Mouse (Mus musculus) heart, embryonic 12.5 days (tissue): ENCODE results near the gene Zfp182. TPM values are rescaled to one million over a fixed set of nuclear protein-coding genes. Genes with fewer than 3 reads are reported as not detected.

Source experiments
- ATAC-seq: fragments of 200-750 bp; cut with Nextera tagmentation; 2 replicates; pipeline ENCODE4 v1.8.0; 2017; ENCODE audit warnings: moderate TSS enrichment, moderate library complexity; ENCODE audit not compliant: insufficient number of reproducible peaks, low FRiP score
- H3K27ac ChIP-seq: fragments of 300-500 bp; sonication (generic); 2 replicates; pipeline ENCODE4 v1.5.1; 2016; ENCODE audit warnings: mild to moderate bottlenecking, moderate library complexity; ENCODE audit not compliant: poor library complexity, severe bottlenecking
- H3K27me3 ChIP-seq: fragments of 300-500 bp; sonication (generic); replicated peaks from 2 replicates; pipeline ENCODE4 v1.6.1; 2016; ENCODE audit warnings: mild to moderate bottlenecking, moderate library complexity
- H3K36me3 ChIP-seq: fragments of 300-500 bp; sonication (generic); 2 replicates; pipeline ENCODE4 v1.6.1; 2016; ENCODE audit warnings: mild to moderate bottlenecking, moderate library complexity
- H3K4me1 ChIP-seq: fragments of 300-500 bp; sonication (generic); replicated peaks from 2 replicates; pipeline ENCODE4 v1.6.1; 2016; ENCODE audit warnings: mild to moderate bottlenecking
- H3K4me2 ChIP-seq: fragments of 300-500 bp; sonication (generic); 2 replicates; pipeline ENCODE4 v1.6.1; 2016; ENCODE audit warnings: mild to moderate bottlenecking, moderate library complexity
- H3K4me3 ChIP-seq: fragments of 300-500 bp; sonication (generic); 2 replicates; pipeline ENCODE4 v1.5.1; 2016; ENCODE audit warnings: mild to moderate bottlenecking
- H3K9ac ChIP-seq: fragments of 300-500 bp; sonication (generic); 2 replicates; pipeline ENCODE4 v1.6.1; 2016; ENCODE audit warnings: mild to moderate bottlenecking, moderate library complexity
- H3K9me3 ChIP-seq: fragments of 300-500 bp; sonication (generic); replicated peaks from 2 replicates; pipeline ENCODE4 v1.6.1; 2016; ENCODE audit warnings: mild to moderate bottlenecking, moderate library complexity
- WGBS: fragments of 180-500 bp; shearing (Covaris S2); methylation state at CpG from one replicate; pipeline ENCODE4 v1.1.7; 2016; 5-methylcytosine and 5-hydroxymethylcytosine counted together
- polyA plus RNA-seq: library from polyadenylated mRNA; unstranded; fragments of >200 nt; fragmentation: Nextera tagmentation; extraction: Ambion mirVana; gene quantifications from 2 replicates; pipeline ENCODE4 v1.2.1, GENCODE M21; 2016

Zfp182 gene
- polyA plus RNA-seq: 4.1 and 4.4 TPM in 2 replicates

GRCm38 (mm10) chrX:21061866-21062543 is at the start of gene Zfp182:
TSS of gene Zfp182 (minus strand) at chrX:21062316.
- Histone ChIP-seq H3K27me3 (no peaks in the 10 kb centered on the region), H3K27ac (no peak within 1 kb of the TSS), H3K4me3 (peak within 1 kb of the TSS; percentile 62), H3K9me3 (peaks cover 4% of the 10 kb centered on the region; the same call in 1 of the 2 replicates), H3K4me2 (peak within 1 kb of the TSS; percentile 66), H3K9ac (peak within 1 kb of the TSS; percentile 61; the same call in 1 of the 2 replicates), H3K4me1 (no peaks in the 10 kb centered on the region), H3K36me3 (no peaks in the 10 kb centered on the region)
- WGBS: 16% methylated on average over 25 of the region's 25 CpGs
- peak; percentile 86 for ATAC-seq

GRCm38 (mm10) chrX:21089867-21090239 is 27.7 kb upstream of the Zfp182 start:
- ATAC-seq: no peak
- no peak overlapping the region for H3K9ac ChIP-seq
- no peaks in the 10 kb centered on the region for H3K27me3 ChIP-seq
- no peaks in the 10 kb centered on the region for H3K4me1 ChIP-seq
- peak overlapping the region; percentile 64 for H3K4me2 ChIP-seq
- no peaks in the 10 kb centered on the region for H3K9me3 ChIP-seq
- H3K36me3 ChIP-seq: no peaks in the 10 kb centered on the region
- 44% methylated on average over 7 of the region's 7 CpGs for WGBS
- H3K27ac ChIP-seq: no peak overlapping the region
- peak overlapping the region; percentile 53 for H3K4me3 ChIP-seq

DNA sequence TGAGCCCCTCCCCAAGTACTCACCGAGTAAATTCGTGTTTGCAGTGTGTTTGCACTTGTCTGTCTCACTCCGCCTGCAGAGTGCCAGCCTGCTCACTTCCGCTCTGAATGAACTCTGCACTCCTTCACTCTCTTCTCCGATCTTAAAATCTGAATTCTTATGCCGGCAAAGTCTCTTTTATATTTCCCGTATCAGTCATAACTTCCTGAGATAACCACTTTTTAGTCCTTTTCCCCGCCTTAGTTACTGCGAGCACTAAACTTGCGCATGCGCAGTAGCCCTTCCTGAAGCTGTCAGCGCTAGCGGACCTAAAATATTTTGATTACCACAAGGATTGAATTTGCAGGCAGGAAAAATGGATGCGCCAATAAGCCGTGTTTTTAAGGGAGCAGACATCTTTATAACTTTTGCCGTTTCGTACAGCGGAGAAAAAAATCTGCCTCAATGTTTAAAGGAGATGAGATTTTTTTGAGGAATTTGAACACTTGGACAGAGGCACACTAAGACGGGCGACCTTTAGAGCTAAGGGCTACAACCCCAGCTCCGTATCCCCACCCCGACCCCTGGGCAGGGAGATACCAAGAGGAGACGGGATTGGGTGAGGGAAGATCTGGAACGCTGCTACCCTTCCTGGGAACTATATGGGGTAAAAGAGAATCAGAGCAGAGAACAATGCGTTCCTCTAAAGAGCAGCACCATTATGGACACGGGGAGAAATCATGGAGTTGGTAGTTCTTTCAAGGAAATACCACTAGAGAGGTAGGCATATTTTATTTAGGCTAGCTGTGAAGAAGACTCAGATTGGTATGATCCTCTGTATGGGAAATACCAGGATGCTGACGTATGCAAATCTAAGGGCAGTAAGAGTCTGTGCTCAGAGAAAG is 27.1 kb upstream of the Zfp182 start, which contains the start of gene Zfp300:
Zfp300 (minus strand) TSS at position 545 of the 884 bp plus-strand sequence.
- peak within 1 kb of the TSS; percentile 64 for H3K4me2 ChIP-seq
- ATAC-seq: 0 out of 2 replicates have a peak, but pooled peaks have one; percentile 61
- 18% methylated on average over 27 of the region's 27 CpGs for WGBS
- H3K36me3 ChIP-seq: no peaks in the 10 kb centered on the region
- peak within 1 kb of the TSS; percentile 64; the same call in 1 of the 2 replicates for H3K27ac ChIP-seq
- peak within 1 kb of the TSS; percentile 53 for H3K4me3 ChIP-seq
- no peaks in the 10 kb centered on the region for H3K4me1 ChIP-seq
- no peaks in the 10 kb centered on the region for H3K27me3 ChIP-seq
- peak within 1 kb of the TSS; percentile 54; the same call in 1 of the 2 replicates for H3K9ac ChIP-seq
- H3K9me3 ChIP-seq: no peaks in the 10 kb centered on the region

GRCm38 (mm10) chrX:21088645-21088982 is 26.5 kb upstream of the Zfp182 start:
- 26% methylated on average over 6 of the region's 6 CpGs for whole genome bisulfite sequencing
- peak overlapping the region; percentile 64 for H3K4me2 ChIP-seq
- H3K9ac ChIP-seq: peak overlapping the region; percentile 51; the same call in 1 of the 2 replicates
- H3K4me1 ChIP-seq: no peaks in the 10 kb centered on the region
- H3K4me3 ChIP-seq: peak overlapping the region; percentile 53
- H3K9me3 ChIP-seq: no peaks in the 10 kb centered on the region
- H3K36me3 ChIP-seq: no peaks in the 10 kb centered on the region
- ATAC-seq: peak; percentile 48; the same call in 1 of the 2 replicates
- no peaks in the 10 kb centered on the region for H3K27me3 ChIP-seq
- no peak overlapping the region for H3K27ac ChIP-seq

DNA sequence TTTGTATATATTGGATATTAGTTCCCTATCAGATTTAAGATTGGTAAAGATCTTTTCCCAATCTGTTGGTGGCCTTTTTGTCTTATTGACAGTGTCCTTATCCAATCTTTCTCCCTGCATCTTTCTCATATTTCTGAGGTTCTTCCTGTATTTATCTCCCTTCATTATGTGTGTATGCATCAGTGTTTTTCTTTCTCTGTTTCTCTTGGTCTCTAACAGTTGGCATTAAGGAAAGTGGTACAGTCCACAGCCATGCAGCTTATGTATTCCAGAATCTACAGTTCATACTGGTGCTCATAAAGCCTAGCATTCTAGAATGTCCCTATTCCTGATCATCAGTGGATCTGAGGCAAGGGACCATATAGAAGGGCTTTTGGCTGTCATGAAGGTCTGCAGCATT is 6.0 kb upstream of the Zfp182 start, which contains the start of gene Spaca5:
Spaca5 (plus strand) TSS at position 301 of the 400 bp plus-strand sequence.
- no peaks in the 10 kb centered on the region for H3K36me3 ChIP-seq
- H3K4me3 ChIP-seq: no peak within 1 kb of the TSS

DNA sequence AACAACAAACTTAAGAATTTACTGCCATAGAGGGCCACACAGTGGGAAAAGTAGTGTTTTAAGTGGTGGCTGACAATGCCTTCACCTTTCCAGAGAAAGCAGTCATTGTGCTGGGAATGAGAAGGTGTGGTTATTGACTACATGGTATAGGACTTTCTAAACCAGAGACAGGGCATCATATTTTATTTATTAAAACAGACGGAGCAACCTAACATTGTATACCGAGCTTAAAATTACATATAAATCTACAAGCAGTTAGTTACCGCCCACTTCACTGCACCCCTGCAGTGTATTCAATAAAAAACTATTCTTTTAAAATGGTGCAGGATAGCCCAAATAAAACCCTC is 401 bp upstream of the Zfp182 start:
- Histone ChIP-seq H3K27me3 (no peaks in the 10 kb centered on the region), H3K9ac (no peak overlapping the region), H3K4me3 (peak overlapping the region; percentile 62; the same call in 1 of the 2 replicates), H3K27ac (no peak overlapping the region), H3K4me1 (no peaks in the 10 kb centered on the region), H3K4me2 (peak overlapping the region; percentile 36), H3K36me3 (no peaks in the 10 kb centered on the region), H3K9me3 (peaks cover 4% of the 10 kb centered on the region; the same call in 1 of the 2 replicates)
- ATAC-seq: no peak
- 71% methylated on average over 3 of the region's 3 CpGs for WGBS

More for the DNA sequence above, 6.0 kb upstream of the Zfp182 start, which contains the start of gene Spaca5:
- H3K27me3 ChIP-seq: no peaks in the 10 kb centered on the region
- H3K27ac ChIP-seq: no peak within 1 kb of the TSS
- peaks cover 4% of the 10 kb centered on the region; the same call in 1 of the 2 replicates for H3K9me3 ChIP-seq
- ATAC-seq: no peak
- H3K4me1 ChIP-seq: no peaks in the 10 kb centered on the region
- H3K9ac ChIP-seq: no peak within 1 kb of the TSS
- no peak within 1 kb of the TSS for H3K4me2 ChIP-seq

DNA sequence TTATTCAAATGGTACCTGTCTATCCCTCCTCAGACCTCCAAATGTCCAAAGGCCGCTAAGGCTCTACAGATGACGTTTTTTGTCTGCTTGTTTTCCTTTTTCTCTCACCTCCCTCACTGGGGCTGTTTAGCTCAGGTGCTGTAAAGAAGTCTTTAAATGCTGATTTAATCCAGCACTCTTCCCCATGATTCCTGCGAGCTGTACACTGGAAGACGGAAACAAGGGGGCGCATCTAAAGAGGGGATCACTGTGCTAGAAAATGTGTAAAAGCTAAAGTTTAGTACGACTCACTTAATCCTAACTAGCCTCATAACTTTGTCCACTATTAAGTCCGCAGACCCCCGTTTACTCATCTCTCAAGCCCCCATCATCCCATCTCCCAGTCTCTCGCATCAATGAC is 656 bp downstream of the Zfp182 start:
- Histone ChIP-seq H3K4me3 (peak overlapping the region; percentile 62), H3K9ac (peak overlapping the region; percentile 61; the same call in 1 of the 2 replicates), H3K36me3 (no peaks in the 10 kb centered on the region), H3K9me3 (no peaks in the 10 kb centered on the region), H3K27me3 (no peaks in the 10 kb centered on the region), H3K4me2 (peak overlapping the region; percentile 66), H3K27ac (no peak overlapping the region), H3K4me1 (no peaks in the 10 kb centered on the region)
- 32% methylated on average over 9 of the region's 9 CpGs for WGBS
- no peak; the same call in 1 of the 2 replicates for ATAC-seq

DNA sequence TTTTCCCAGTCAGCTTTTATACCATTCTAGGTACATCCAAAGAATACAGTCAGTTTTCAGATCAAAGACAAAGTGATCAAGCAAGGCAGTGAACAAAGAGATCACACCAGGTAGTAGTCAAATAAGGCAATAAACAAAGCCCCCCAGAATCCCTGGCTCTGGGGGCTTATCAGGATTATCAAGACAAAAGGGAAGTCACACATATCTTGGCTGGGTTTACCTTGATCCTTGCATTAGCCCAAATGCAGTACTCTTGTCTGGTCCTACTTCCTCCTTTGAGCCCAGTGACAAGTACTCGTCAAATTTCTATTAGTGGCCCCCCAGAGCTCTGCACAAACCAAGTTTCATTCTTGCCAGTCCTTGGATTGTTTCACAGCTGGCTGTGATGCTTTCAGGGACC is 81.2 kb downstream of the Zfp182 start:
- no peak overlapping the region for H3K4me3 ChIP-seq
- 52% methylated on average over 1 of the region's 1 CpGs for WGBS
- H3K9ac ChIP-seq: no peak overlapping the region
- H3K27ac ChIP-seq: no peak overlapping the region
- no peaks in the 10 kb centered on the region for H3K9me3 ChIP-seq
- no peak overlapping the region for H3K4me2 ChIP-seq
- H3K4me1 ChIP-seq: no peaks in the 10 kb centered on the region
- H3K36me3 ChIP-seq: peaks cover 10% of the 10 kb centered on the region; the same call in 1 of the 2 replicates
- ATAC-seq: no peak
- H3K27me3 ChIP-seq: no peaks in the 10 kb centered on the region

Other genes starting within 250 kb of the Zfp182 start
- 31.3 and 32.5 TPM in 2 replicates for gene Timp1, start 192.2 kb downstream of the Zfp182 start, polyA plus RNA-seq
- gene Syn1, start 141.3 kb downstream of the Zfp182 start, polyA plus RNA-seq: 0.31 and 0.33 TPM in 2 replicates
- 2.2 and 2.7 TPM in 2 replicates for gene Cfp, start 130.8 kb downstream of the Zfp182 start, polyA plus RNA-seq
- 13.0 and 14.6 TPM in 2 replicates for gene Elk1, start 111.7 kb downstream of the Zfp182 start, polyA plus RNA-seq
- 46.0 and 51.8 TPM in 2 replicates for gene Uxt, start 100.3 kb downstream of the Zfp182 start, polyA plus RNA-seq
- gene Spaca5, start 6.1 kb upstream of the Zfp182 start, polyA plus RNA-seq: not detected in 2 replicates
- 1.2 and 1.3 TPM in 2 replicates for gene Zfp300, start 27.2 kb upstream of the Zfp182 start, polyA plus RNA-seq
- gene Ssxa1, start 53.5 kb upstream of the Zfp182 start, polyA plus RNA-seq: not detected in 2 replicates
- gene Gm21876, start 113.3 kb upstream of the Zfp182 start, polyA plus RNA-seq: not detected in 2 replicates